Mouse (Mus musculus): ENCODE measurements around the gene Zfp428. TPM values are rescaled to one million over a fixed set of nuclear protein-coding genes. Genes with fewer than 3 reads are reported as not detected.
A peak's percentile ranks its signal among the peaks of the same experiment; 100 is the strongest.

Zfp428 gene
- polyA plus RNA-seq, 2 experiments = 2.3 to 4.0 TPM

DNA sequence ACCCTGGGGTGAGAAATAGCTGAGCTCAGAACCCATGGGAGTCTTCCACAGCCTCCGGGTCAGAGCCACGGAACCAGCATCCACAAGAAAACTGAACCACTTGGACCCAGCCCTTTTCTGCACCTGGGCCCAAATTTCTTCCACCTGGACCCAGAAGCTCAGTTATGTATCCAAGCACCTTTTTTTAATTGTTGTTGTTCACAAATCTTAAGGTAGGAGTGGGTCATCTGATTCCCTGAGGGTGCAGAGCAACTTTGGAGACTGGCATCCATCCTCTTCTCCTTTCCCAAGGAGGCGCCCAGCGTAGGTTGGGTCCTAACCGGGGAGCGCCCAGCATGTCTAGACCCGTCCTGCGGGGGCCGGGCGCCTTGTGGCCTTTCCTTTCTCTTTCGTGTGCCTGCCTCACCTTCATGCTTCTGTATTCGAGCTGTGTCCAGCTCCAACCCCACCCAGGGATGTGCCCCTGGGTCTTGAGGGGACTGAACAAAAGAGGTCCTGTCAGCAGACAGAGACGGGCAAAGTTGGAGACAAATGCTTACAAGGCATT, 39.3 kb downstream of the Zfp428 start, which contains the start of the genes Pinlyp and Xrcc1:
Gene Pinlyp (minus strand): TSS at position 51 of the 547 bp plus-strand sequence.
Gene Xrcc1 (plus strand): TSS at position 222 of the 547 bp plus-strand sequence.
- DNase-seq (ENCODE audit: low read depth in 3 of 3, low spot score in 3 of 3) = no peak
- peaks cover 0 to 12% of the 10 kb centered on the region in 2 experiments; a peak in 3 of 4 replicates for H3K4me1 ChIP-seq (replicated peaks; ENCODE audit: control insufficient read depth in 2 of 2, insufficient read depth in 2 of 2, low read length in 1 of 2)
- peak within 1 kb of the TSS; percentile 92 to 93 for H3K4me3 ChIP-seq (ENCODE audit: insufficient read depth in 1 of 2, low read depth in 2 of 2, low read length in 2 of 2)
- WGBS (ENCODE audit: insufficient replicate concordance) = 50% methylated on average over 13 of the region's 13 CpGs
- H3K36me3 ChIP-seq (replicated peaks; ENCODE audit: control insufficient read depth, insufficient read depth, low read depth) = peaks cover 2% of the 10 kb centered on the region
- no peaks in the 10 kb centered on the region for H3K9me3 ChIP-seq (ENCODE audit: control insufficient read depth, low read length)
- no peak within 1 kb of the TSS; the same call in 1 of the 2 replicates for H3K27ac ChIP-seq
- ATAC-seq (ENCODE audit: insufficient read depth) = no peak
- TF ChIP-seq CTCF (IDR thresholded peaks at IDR 0.05; ENCODE audit: low read depth) = no peak
- no peak for TF ChIP-seq EP300 (IDR thresholded peaks at IDR 0.05; ENCODE audit: low read depth)
- peak within 1 kb of the TSS; percentile 87 for H3K4me2 ChIP-seq (ENCODE audit: low read depth)
- peak within 1 kb of the TSS; percentile 89 for H3K9ac ChIP-seq (replicated peaks)
- H3K27me3 ChIP-seq (ENCODE audit: control insufficient read depth, insufficient read depth, low read length) = no peaks in the 10 kb centered on the region

DNA sequence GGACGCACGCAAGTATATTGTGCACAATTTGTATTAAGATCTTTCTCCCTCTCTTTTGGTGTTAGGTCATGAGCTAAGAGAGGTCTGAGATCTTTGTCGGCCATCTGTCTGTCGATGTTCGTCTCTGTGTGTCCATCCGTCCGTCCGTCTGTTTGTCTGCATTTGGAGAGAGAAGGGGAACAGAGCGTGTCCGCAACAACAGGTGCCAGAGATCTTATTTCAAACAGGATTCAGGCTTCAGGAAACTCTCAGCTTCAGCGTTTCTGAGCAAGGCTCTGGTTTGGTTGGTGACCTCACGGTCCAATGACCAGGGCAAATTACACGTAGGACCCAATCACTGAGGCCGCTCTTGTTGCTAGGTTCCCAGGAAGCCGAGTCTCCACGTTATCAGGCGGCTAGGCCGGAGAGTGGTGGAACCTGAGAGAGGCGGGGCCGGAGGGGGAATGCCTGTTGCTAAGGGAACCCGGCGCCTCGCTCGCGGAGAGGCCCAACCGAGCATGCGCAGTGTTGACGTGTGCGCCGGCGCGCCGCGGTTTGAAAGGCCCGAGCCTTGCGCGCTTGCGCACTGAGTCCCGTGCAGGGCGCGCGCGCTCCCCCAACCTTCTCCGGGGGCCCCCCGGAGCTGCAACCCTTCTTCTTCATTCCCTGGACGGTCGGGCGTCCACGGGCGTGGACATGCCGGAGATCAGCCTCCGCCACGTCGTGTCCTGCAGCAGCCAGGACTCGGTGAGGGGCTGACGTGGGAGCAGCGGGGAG, 40.0 kb downstream of the Zfp428 start:
- peaks cover 2% of the 10 kb centered on the region for H3K36me3 ChIP-seq (replicated peaks; ENCODE audit: control insufficient read depth, insufficient read depth, low read depth)
- H3K27me3 ChIP-seq (ENCODE audit: control insufficient read depth, insufficient read depth, low read length) = no peaks in the 10 kb centered on the region
- ATAC-seq (ENCODE audit: insufficient read depth) (peak; percentile 98), DNase-seq (ENCODE audit: low read depth in 3 of 3, low spot score in 3 of 3) (peak; percentile 98 to 99 (median 98))
- TF ChIP-seq CTCF (IDR thresholded peaks at IDR 0.05; ENCODE audit: low read depth) = no peak
- TF ChIP-seq EP300 (IDR thresholded peaks at IDR 0.05; ENCODE audit: low read depth) = no peak
- peak overlapping the region; percentile 89 for H3K9ac ChIP-seq (replicated peaks)
- WGBS (ENCODE audit: insufficient replicate concordance) = 1% methylated on average over 57 of the region's 57 CpGs
- no peaks in the 10 kb centered on the region for H3K9me3 ChIP-seq (ENCODE audit: control insufficient read depth, low read length)
- H3K4me1 ChIP-seq (replicated peaks; ENCODE audit: control insufficient read depth in 2 of 2, insufficient read depth in 2 of 2, low read length in 1 of 2) = peaks cover 0 to 12% of the 10 kb centered on the region in 2 experiments; a peak in 3 of 4 replicates
- H3K4me3 ChIP-seq (ENCODE audit: insufficient read depth in 1 of 2, low read depth in 2 of 2, low read length in 2 of 2) = peak overlapping the region; percentile 92 to 93
- peak overlapping the region; percentile 87 for H3K4me2 ChIP-seq (ENCODE audit: low read depth)
- peak overlapping the region; percentile 33; the same call in 1 of the 2 replicates for H3K27ac ChIP-seq

DNA sequence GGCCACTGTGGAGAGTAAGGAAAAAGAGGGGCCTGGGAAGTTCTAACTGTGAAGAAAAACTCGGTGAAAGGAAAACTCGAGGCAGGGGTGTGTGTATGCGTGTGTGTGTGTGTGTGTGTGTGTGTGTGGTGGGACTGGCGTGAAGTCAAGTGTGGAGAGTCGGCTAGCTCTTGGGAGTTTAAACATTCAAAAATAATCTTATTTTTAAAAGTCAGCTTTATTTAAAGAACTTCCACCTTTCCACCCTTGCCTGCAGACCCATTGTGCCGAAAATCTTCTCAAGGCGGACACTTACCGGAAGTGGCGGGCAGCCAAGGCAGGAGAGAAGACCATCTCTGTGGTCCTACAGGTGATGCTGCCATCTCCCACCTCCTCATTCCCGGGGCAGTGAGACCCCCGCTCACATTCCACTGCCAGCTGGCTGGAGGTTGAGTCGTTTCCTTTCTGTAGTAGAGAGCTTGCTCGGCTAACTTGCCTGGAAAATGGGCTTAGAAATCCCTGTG, 40.8 kb downstream of the Zfp428 start:
- peaks cover 0 to 12% of the 10 kb centered on the region in 2 experiments; a peak in 3 of 4 replicates for H3K4me1 ChIP-seq (replicated peaks; ENCODE audit: control insufficient read depth in 2 of 2, insufficient read depth in 2 of 2, low read length in 1 of 2)
- no peak for DNase-seq (ENCODE audit: low read depth in 3 of 3, low spot score in 3 of 3)
- peak overlapping the region; percentile 89 for H3K9ac ChIP-seq (replicated peaks)
- H3K4me2 ChIP-seq (ENCODE audit: low read depth) = peak overlapping the region; percentile 87
- peak overlapping the region; percentile 33 for H3K27ac ChIP-seq
- H3K9me3 ChIP-seq (ENCODE audit: control insufficient read depth, low read length) = no peaks in the 10 kb centered on the region
- peaks cover 2% of the 10 kb centered on the region for H3K36me3 ChIP-seq (replicated peaks; ENCODE audit: control insufficient read depth, insufficient read depth, low read depth)
- peak overlapping the region; percentile 92 to 93 for H3K4me3 ChIP-seq (ENCODE audit: insufficient read depth in 1 of 2, low read depth in 2 of 2, low read length in 2 of 2)
- H3K27me3 ChIP-seq (ENCODE audit: control insufficient read depth, insufficient read depth, low read length) = no peaks in the 10 kb centered on the region
- WGBS (ENCODE audit: insufficient replicate concordance) = 27% methylated on average over 13 of the region's 13 CpGs
- ATAC-seq (ENCODE audit: insufficient read depth) = no peak
- TF ChIP-seq CTCF (IDR thresholded peaks at IDR 0.05; ENCODE audit: low read depth) = no peak
- TF ChIP-seq EP300 (IDR thresholded peaks at IDR 0.05; ENCODE audit: low read depth) = no peak

DNA sequence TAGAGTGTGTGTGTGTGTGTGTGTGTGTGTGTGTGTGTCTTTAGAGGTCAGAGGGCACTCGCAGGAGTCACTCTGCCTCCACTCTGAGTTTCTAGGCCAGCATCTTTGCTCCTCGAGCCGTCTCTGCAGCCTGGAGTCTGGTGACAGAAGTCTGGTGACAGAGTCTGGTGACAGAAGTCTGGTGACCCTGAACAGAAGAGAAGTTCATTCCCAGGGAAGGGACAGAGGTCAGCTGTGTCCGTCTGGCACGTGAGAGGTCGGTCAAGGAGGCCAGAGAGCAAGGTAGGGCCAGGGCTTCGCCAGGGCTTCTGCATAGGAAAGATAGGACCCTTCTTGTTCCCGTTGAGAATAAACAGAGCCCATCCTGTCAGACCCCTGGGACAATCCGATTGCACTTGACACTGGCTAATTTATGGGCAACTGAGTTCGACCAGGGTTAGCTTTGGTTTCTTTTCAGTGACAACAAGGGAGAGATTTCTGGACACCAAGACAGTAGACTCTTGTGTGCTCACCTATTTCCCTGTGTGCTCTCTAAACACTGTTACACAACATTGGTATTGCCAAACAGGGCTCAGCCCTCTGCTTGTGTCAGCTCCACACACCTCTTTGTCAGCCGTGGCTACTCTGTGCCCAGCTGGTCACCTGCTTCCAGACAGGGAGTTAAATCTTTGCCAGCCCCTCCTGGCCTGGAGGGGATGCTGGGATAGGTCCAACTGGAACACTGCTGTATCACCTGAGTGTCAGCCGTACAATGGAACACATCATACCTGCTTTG, 45.4 kb downstream of the Zfp428 start:
- H3K4me3 ChIP-seq (ENCODE audit: insufficient read depth in 1 of 2, low read depth in 2 of 2, low read length in 2 of 2) = no peak overlapping the region
- TF ChIP-seq EP300 (IDR thresholded peaks at IDR 0.05; ENCODE audit: low read depth) (no peak), CTCF (IDR thresholded peaks at IDR 0.05; ENCODE audit: low read depth) (no peak)
- H3K27me3 ChIP-seq (ENCODE audit: control insufficient read depth, insufficient read depth, low read length) = no peaks in the 10 kb centered on the region
- peaks cover 0 to 7% of the 10 kb centered on the region in 2 experiments; a peak in 2 of 4 replicates for H3K4me1 ChIP-seq (replicated peaks; ENCODE audit: control insufficient read depth in 2 of 2, insufficient read depth in 2 of 2, low read length in 1 of 2)
- no peak overlapping the region for H3K9ac ChIP-seq (replicated peaks)
- ATAC-seq (ENCODE audit: insufficient read depth) (peak; percentile 77), DNase-seq (ENCODE audit: low read depth in 3 of 3, low spot score in 3 of 3) (no peak)
- H3K36me3 ChIP-seq (replicated peaks; ENCODE audit: control insufficient read depth, insufficient read depth, low read depth) = peaks cover 2% of the 10 kb centered on the region
- 69% methylated on average over 12 of the region's 12 CpGs for whole genome bisulfite sequencing (ENCODE audit: insufficient replicate concordance)
- H3K27ac ChIP-seq = no peak overlapping the region
- H3K9me3 ChIP-seq (ENCODE audit: control insufficient read depth, low read length) = no peaks in the 10 kb centered on the region
- H3K4me2 ChIP-seq (ENCODE audit: low read depth) = no peak overlapping the region
